Mouse (Mus musculus) embryonic facial prominence, embryonic 13.5 days (tissue): ENCODE data around the gene Card10. TPM values are rescaled to one million over a fixed set of nuclear protein-coding genes. Genes with fewer than 3 reads are reported as not detected.
"Not testable (repeated sequence)": the region's sequence is repeated elsewhere in the genome, so short reads cannot be mapped to it uniquely, and the experiment has no call there.

ENCODE experiments used
- ATAC-seq: fragments of 200-750 bp; cut with Nextera tagmentation; 2 replicates; pipeline ENCODE4 v1.8.0; 2017; ENCODE audit warnings: low read depth; ENCODE audit not compliant: insufficient number of reproducible peaks, insufficient read depth, low FRiP score, low TSS enrichment
- H3K27ac ChIP-seq: fragments of 300-500 bp; sonication (generic); 2 replicates; pipeline ENCODE4 v1.5.1; 2015; ENCODE audit warnings: moderate library complexity, mild to moderate bottlenecking, inconsistent platforms
- H3K27me3 ChIP-seq: fragments of 300-500 bp; sonication (generic); 2 replicates; pipeline ENCODE4 v1.6.1; 2015; ENCODE audit warnings: mild to moderate bottlenecking, inconsistent platforms
- H3K36me3 ChIP-seq: fragments of 300-500 bp; sonication (generic); 2 replicates; pipeline ENCODE4 v1.6.1; 2015; ENCODE audit warnings: mild to moderate bottlenecking, inconsistent platforms
- H3K4me1 ChIP-seq: fragments of 300-500 bp; sonication (generic); 2 replicates; pipeline ENCODE4 v1.6.1; 2015; ENCODE audit warnings: inconsistent platforms
- H3K4me2 ChIP-seq: fragments of 300-500 bp; sonication (generic); 2 replicates; pipeline ENCODE4 v1.6.1; 2015; ENCODE audit warnings: moderate library complexity, mild to moderate bottlenecking, inconsistent platforms
- H3K4me3 ChIP-seq: fragments of 300-500 bp; sonication (generic); 2 replicates; pipeline ENCODE4 v1.5.1; 2015; ENCODE audit warnings: mild to moderate bottlenecking, inconsistent platforms
- H3K9ac ChIP-seq: fragments of 300-500 bp; sonication (generic); 2 replicates; pipeline ENCODE4 v1.6.1; 2015; ENCODE audit warnings: mild to moderate bottlenecking, inconsistent platforms
- H3K9me3 ChIP-seq: fragments of 300-500 bp; sonication (generic); 2 replicates; pipeline ENCODE4 v1.6.1; 2016; ENCODE audit warnings: inconsistent platforms
- WGBS: fragments of 180-500 bp; shearing (Covaris S2); methylation state at CpG from one replicate; pipeline ENCODE4 v1.1.7; 2015; ENCODE audit warnings: mixed read lengths; 5-methylcytosine and 5-hydroxymethylcytosine counted together
- polyA plus RNA-seq: library from polyadenylated mRNA; unstranded; fragments of >200 nt; fragmentation: Nextera tagmentation; extraction: Ambion mirVana; gene quantifications from 2 replicates; pipeline ENCODE4 v1.2.1, GENCODE M21; 2015

The Card10 gene
- 3.0 and 3.2 TPM in 2 replicates for polyA plus RNA-seq

GRCm38 (mm10) chr15:78802776-78803391 is at the start of gene Card10:
Card10 (minus strand) TSS chr15:78803042.
- peaks cover 41% of the 10 kb centered on the region for H3K4me1 ChIP-seq
- peak; percentile 40; the same call in 1 of the 2 replicates for ATAC-seq
- WGBS, result 1% methylated on average over 70 of the region's 70 CpGs

GRCm38 (mm10) chr15:78851505-78852153 is 48.8 kb upstream of the Card10 start:
- no peak overlapping the region for H3K4me3 ChIP-seq
- WGBS, result 11% methylated on average over 13 of the region's 13 CpGs
- H3K27me3 ChIP-seq, result no peaks in the 10 kb centered on the region
- H3K27ac ChIP-seq, result no peak overlapping the region
- no peak overlapping the region for H3K9ac ChIP-seq
- ATAC-seq, result peak; percentile 70
- H3K9me3 ChIP-seq, result no peaks in the 10 kb centered on the region
- peak overlapping the region; percentile 27; the same call in 1 of the 2 replicates for H3K4me2 ChIP-seq
- H3K4me1 ChIP-seq, result peaks cover 4% of the 10 kb centered on the region
- H3K36me3 ChIP-seq, result peaks cover 19% of the 10 kb centered on the region

More at GRCm38 (mm10) chr15:78802776-78803391, at the start of gene Card10:
- Histone ChIP-seq H3K36me3 (no peaks in the 10 kb centered on the region), H3K9me3 (no peaks in the 10 kb centered on the region), H3K9ac (peak within 1 kb of the TSS; percentile 74), H3K4me3 (peak within 1 kb of the TSS; percentile 63), H3K27me3 (peaks cover 63% of the 10 kb centered on the region), H3K27ac (no peak within 1 kb of the TSS), H3K4me2 (peak within 1 kb of the TSS; percentile 96)

DNA sequence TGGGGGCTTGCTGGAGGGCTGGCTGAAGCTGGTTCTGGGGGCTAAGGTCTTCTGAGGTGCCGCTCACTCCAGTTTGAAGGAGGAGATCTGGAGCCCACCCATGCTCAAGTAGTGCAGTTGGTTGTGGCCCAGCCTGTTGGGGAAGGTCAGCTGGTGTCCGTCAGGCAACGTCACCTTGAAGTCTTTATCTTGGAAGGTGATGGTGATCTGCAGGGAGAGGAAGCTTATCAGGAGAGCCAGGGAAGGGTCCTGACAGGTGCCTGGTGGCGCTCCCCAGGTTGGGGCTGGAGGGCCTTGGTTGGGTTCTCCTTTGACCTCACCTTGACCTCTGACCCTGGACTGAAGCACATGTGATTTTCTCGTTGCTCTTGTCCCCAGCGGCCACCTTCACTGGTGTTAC is 48.1 kb upstream of the Card10 start:
- Histone ChIP-seq H3K27ac (no peak overlapping the region), H3K36me3 (peaks cover 19% of the 10 kb centered on the region), H3K9ac (no peak overlapping the region), H3K4me2 (no peak overlapping the region), H3K27me3 (no peaks in the 10 kb centered on the region), H3K9me3 (no peaks in the 10 kb centered on the region), H3K4me1 (peaks cover 9% of the 10 kb centered on the region), H3K4me3 (no peak overlapping the region)
- ATAC-seq, result no peak
- 65% methylated on average over 6 of the region's 6 CpGs for WGBS

DNA sequence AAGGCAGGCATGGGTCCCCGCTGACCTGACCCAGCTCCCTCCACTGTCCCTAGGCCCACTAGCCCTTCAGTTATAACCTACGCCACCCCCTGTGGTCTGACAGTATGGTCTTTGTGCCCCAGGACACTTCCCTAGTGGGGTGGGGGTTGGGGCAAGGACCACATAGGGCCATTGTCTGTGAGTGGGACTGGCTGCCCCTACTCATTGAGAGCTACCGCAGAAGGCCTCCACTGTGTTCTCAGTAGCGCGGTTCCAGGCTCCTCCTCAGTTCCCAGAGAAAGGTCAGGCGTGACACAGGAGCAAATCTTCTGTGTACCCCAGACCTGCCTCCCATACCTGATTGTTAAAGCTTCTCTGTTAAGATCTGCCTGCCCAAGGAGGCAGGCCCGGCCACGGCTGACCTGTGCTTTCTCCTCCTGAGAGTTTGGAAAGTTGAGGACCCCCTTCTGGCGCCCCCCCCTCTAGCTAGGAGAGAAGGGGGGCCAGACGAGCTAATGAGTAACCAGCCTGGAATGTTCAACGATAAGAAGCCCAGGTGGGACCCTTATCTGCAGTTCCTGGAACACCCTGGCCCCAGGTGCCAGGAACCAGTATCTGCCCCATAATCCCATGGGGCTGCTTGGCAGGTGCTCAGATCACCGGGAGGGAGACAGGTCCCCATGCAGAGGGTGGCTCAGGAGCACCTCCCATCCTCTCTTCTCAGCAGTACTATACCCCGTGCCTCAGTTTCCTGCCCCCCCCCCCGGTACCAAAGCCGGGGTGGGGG is 47.4 kb upstream of the Card10 start:
- H3K4me1 ChIP-seq, result peaks cover 16% of the 10 kb centered on the region
- H3K27me3 ChIP-seq, result no peaks in the 10 kb centered on the region
- no peaks in the 10 kb centered on the region for H3K9me3 ChIP-seq
- no peak overlapping the region for H3K9ac ChIP-seq
- no peak overlapping the region for H3K4me2 ChIP-seq
- no peak overlapping the region for H3K27ac ChIP-seq
- ATAC-seq, result no peak
- H3K36me3 ChIP-seq, result peaks cover 19% of the 10 kb centered on the region
- H3K4me3 ChIP-seq, result no peak overlapping the region
- 57% methylated on average over 15 of the region's 15 CpGs for WGBS

DNA sequence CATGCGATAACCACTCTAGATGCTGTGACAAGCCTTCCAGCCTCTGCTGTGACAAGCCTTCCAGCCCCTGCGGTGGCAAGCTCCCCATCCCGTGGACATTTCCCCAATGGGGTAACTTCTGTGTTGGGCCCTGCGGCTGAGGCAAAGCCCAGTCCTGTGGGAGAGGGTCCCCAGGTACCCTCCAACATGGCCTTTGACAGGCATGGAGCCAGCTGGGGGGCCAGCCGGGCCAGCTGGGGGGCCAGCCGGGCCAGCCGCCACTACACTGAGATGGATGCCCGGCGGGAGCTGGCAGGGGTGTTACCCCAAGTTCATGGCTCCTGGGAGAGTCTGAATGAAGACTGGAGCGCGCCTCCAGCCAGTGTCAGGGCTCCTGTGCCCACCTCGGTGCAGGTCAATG is 46.6 kb upstream of the Card10 start:
- peaks cover 23% of the 10 kb centered on the region for H3K4me1 ChIP-seq

GRCm38 (mm10) chr15:78848467-78848866 is 45.6 kb upstream of the Card10 start:
- Histone ChIP-seq H3K4me2 (no peak overlapping the region), H3K9ac (no peak overlapping the region), H3K4me3 (no peak overlapping the region), H3K27me3 (no peaks in the 10 kb centered on the region; the same call in 1 of the 2 replicates), H3K4me1 (peaks cover 33% of the 10 kb centered on the region), H3K27ac (no peak overlapping the region), H3K9me3 (no peaks in the 10 kb centered on the region), H3K36me3 (peaks cover 19% of the 10 kb centered on the region)
- 33% methylated on average over 5 of the region's 5 CpGs for WGBS
- ATAC-seq, result no peak

More for the DNA sequence above, 46.6 kb upstream of the Card10 start:
- Histone ChIP-seq H3K9ac (no peak overlapping the region), H3K27me3 (no peaks in the 10 kb centered on the region; the same call in 1 of the 2 replicates), H3K4me3 (no peak overlapping the region), H3K4me2 (no peak overlapping the region), H3K9me3 (no peaks in the 10 kb centered on the region), H3K27ac (no peak overlapping the region), H3K36me3 (peaks cover 19% of the 10 kb centered on the region)
- ATAC-seq, result no peak
- 77% methylated on average over 12 of the region's 12 CpGs for WGBS

- not testable (repeated sequence) for H3K27me3 ChIP-seq, H3K4me3 ChIP-seq, H3K9me3 ChIP-seq, H3K9ac ChIP-seq, H3K4me2 ChIP-seq, H3K27ac ChIP-seq, ATAC-seq
- WGBS, result 88% methylated on average over 7 of the region's 7 CpGs
- H3K4me1 ChIP-seq, result peaks cover 44% of the 10 kb centered on the region
- H3K36me3 ChIP-seq, result peaks cover 19% of the 10 kb centered on the region
These were observed 44.0 kb upstream of the Card10 start for GRCm38 (mm10) chr15:78846805-78847204.

DNA sequence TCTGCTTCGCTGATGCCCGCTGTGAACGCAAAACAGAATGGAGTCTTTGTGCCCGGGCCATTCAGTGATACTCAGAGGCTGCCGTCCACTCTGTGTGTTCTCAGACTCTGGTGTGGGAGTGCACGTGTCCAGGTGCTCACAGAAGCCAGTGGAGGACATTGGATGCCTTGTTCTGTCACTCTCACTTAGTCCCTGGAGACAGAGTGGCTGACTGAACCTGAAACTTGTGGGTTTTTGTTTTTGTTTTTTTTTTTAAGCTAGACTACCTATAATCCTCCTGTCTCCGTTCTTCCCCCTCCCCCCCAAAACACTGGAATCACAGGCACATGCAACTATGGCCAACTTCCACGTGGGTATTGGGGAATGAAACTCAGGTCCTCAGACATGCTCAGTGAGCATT is 43.5 kb upstream of the Card10 start:
- H3K4me3 ChIP-seq, result no peak overlapping the region
- no peak overlapping the region for H3K4me2 ChIP-seq
- H3K36me3 ChIP-seq, result peaks cover 19% of the 10 kb centered on the region
- WGBS, result 63% methylated on average over 8 of the region's 8 CpGs
- H3K27me3 ChIP-seq, result no peaks in the 10 kb centered on the region; the same call in 1 of the 2 replicates
- no peak overlapping the region for H3K27ac ChIP-seq
- no peak overlapping the region for H3K9ac ChIP-seq
- H3K4me1 ChIP-seq, result peaks cover 45% of the 10 kb centered on the region
- no peaks in the 10 kb centered on the region for H3K9me3 ChIP-seq
- no peak for ATAC-seq

GRCm38 (mm10) chr15:78845867-78846266 is 43.0 kb upstream of the Card10 start:
- H3K4me3 ChIP-seq, result no peak overlapping the region
- no peak for ATAC-seq
- H3K9ac ChIP-seq, result peak overlapping the region; percentile 40; the same call in 1 of the 2 replicates
- WGBS, result 79% methylated on average over 8 of the region's 8 CpGs
- peaks cover 19% of the 10 kb centered on the region for H3K36me3 ChIP-seq
- no peaks in the 10 kb centered on the region; the same call in 1 of the 2 replicates for H3K27me3 ChIP-seq
- H3K9me3 ChIP-seq, result no peaks in the 10 kb centered on the region
- H3K4me2 ChIP-seq, result peak overlapping the region; percentile 84; the same call in 1 of the 2 replicates
- H3K27ac ChIP-seq, result no peak overlapping the region
- H3K4me1 ChIP-seq, result peaks cover 50% of the 10 kb centered on the region

DNA sequence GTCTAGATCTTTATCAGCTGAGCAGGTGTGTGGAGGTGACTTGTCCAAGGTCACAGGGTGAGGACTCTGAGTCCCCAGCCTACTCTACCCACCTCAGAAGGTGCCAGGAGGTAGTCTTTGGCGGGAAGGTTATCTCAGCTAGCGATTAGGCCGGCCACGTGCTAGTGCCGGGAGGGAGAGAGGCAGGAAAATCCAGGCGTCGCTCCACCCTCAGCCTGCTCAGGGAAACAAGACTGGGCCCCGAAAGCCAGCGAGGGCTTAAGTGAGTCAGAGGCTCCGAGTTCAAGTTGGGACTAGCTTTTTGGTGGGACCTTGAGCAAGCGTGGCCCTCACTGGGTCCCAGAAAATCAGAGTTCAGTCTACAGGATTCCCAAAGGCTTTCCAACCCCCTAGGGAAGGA is 42.5 kb upstream of the Card10 start:
- peaks cover 19% of the 10 kb centered on the region for H3K36me3 ChIP-seq
- 60% methylated on average over 11 of the region's 11 CpGs for WGBS

GRCm38 (mm10) chr15:78844791-78845190 is 41.9 kb upstream of the Card10 start:
- Histone ChIP-seq H3K4me1 (peaks cover 60% of the 10 kb centered on the region), H3K36me3 (peaks cover 18% of the 10 kb centered on the region), H3K9me3 (no peaks in the 10 kb centered on the region), H3K9ac (peak overlapping the region; percentile 88; the same call in 1 of the 2 replicates), H3K4me2 (peak overlapping the region; percentile 84), H3K4me3 (peak overlapping the region; percentile 61; the same call in 1 of the 2 replicates), H3K27me3 (no peaks in the 10 kb centered on the region; the same call in 1 of the 2 replicates), H3K27ac (peak overlapping the region; percentile 86)
- 18% methylated on average over 9 of the region's 9 CpGs for WGBS
- no peak for ATAC-seq

More for the DNA sequence above, 42.5 kb upstream of the Card10 start:
- Histone ChIP-seq H3K4me2 (peak overlapping the region; percentile 84), H3K9ac (peak overlapping the region; percentile 40), H3K4me1 (peaks cover 55% of the 10 kb centered on the region), H3K4me3 (no peak overlapping the region), H3K9me3 (no peaks in the 10 kb centered on the region), H3K27me3 (no peaks in the 10 kb centered on the region; the same call in 1 of the 2 replicates), H3K27ac (no peak overlapping the region)
- ATAC-seq, result no peak
